Mouse (Mus musculus) hematopoietic stem cell, adult 5-6 weeks (primary cell): ENCODE data around the gene Meaf6. TPM values are rescaled to one million over a fixed set of nuclear protein-coding genes. Genes with fewer than 3 reads are reported as not detected.
A peak's percentile ranks its signal among the peaks of the same experiment; 100 is the strongest.

ENCODE experiments used
- ATAC-seq, 2 experiments: fragments of 125-278 bp in 1 of 2; replicated peaks in 1 of 2; 2 replicates each; pipeline ENCODE4 v1.8.0; 2016 to 2017; ENCODE audit warnings: inconsistent platforms in 2 of 2, mild to moderate bottlenecking in 2 of 2, moderate number of reproducible peaks in 2 of 2, low read depth in 1 of 2, moderate TSS enrichment in 1 of 2; ENCODE audit not compliant: low FRiP score in 2 of 2, poor library complexity in 2 of 2, severe bottlenecking in 2 of 2, insufficient read depth in 1 of 2, low TSS enrichment in 1 of 2
- total RNA-seq: library from RNA; stranded (forward); fragments of 172-1452, 232-1000 nt; gene quantifications from 2 replicates; pipeline ENCODE4 v1.2.3, GENCODE M21; 2017

The Meaf6 gene
- 44.0 and 68.0 TPM in 2 replicates for total RNA-seq

GRCm38 (mm10) chr4:125084403-125085345 lies at the start of gene Meaf6:
Meaf6 (plus strand) TSS chr4:125085134.
- peak; percentile 74 to 81 for ATAC-seq

GRCm38 (mm10) chr4:125044454-125044853 lies 40.5 kb upstream of the Meaf6 start:
- ATAC-seq = no peak

DNA sequence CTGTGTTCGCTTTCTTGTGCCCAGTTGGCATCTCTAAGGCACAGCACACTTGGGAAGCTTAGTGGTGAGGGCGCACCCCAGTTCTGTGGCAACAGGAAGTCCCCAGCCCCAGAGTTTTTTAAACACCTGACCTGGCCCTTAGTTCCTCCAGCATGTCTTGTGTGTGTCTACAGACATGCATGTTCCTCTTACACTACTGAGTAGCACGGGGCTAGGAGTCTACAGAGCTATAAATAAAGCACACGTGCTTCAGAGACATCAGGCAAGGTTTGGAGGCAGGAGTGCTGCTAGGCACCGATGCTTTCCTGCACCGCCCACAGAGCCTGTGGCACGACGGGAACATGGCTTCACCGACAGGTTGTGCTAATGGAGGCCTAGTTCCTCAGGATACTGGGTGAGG lies 29.5 kb upstream of the Meaf6 start:
- peak; percentile 29 to 70 for ATAC-seq

- no peak for ATAC-seq
These were observed 28.5 kb upstream of the Meaf6 start for GRCm38 (mm10) chr4:125056476-125056875.

GRCm38 (mm10) chr4:125057273-125057672 lies 27.7 kb upstream of the Meaf6 start:
- no peak for ATAC-seq

GRCm38 (mm10) chr4:125058033-125058432 lies 26.9 kb upstream of the Meaf6 start:
- ATAC-seq = no peak

DNA sequence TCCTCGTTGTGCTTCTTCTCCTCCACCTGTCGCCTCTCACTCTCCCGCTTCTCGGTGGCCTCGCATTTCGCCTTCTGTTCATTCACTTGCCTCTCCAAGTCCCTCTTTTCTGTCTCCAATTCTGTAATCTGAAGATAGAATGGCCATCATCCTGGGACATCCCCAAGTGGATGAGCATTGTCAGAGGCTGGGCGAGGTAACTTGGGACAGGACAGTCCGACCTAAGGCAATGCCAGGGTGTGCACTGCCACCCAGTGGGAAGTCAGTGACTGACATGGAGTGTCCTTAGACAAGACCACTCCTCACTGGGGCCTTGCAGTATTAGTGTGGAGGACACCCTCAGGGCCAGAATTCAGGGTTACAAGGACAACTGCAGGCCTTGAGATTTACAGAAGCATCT lies 25.9 kb upstream of the Meaf6 start:
- peak; percentile 73 to 77; a peak in 3 of 4 replicates for ATAC-seq

DNA sequence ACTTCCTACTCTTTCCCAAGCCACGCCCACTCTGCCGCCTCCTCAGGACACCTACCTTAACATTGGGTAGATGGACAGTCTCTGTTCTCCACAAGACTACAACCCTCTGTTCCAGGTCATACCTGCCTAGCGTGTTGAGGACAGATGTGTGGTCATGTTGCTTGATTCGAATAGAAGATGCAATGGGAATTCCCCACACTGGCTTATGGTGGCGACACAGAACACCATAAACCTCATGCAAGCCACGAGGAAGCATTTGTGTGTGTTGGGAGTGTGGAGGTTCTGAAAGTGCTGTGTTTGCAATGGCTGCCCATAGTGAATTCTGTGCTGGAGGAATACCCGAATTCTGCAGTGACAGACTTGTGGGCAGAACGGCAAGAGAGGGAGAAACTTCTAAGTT lies 21.1 kb upstream of the Meaf6 start:
- no peak for ATAC-seq

DNA sequence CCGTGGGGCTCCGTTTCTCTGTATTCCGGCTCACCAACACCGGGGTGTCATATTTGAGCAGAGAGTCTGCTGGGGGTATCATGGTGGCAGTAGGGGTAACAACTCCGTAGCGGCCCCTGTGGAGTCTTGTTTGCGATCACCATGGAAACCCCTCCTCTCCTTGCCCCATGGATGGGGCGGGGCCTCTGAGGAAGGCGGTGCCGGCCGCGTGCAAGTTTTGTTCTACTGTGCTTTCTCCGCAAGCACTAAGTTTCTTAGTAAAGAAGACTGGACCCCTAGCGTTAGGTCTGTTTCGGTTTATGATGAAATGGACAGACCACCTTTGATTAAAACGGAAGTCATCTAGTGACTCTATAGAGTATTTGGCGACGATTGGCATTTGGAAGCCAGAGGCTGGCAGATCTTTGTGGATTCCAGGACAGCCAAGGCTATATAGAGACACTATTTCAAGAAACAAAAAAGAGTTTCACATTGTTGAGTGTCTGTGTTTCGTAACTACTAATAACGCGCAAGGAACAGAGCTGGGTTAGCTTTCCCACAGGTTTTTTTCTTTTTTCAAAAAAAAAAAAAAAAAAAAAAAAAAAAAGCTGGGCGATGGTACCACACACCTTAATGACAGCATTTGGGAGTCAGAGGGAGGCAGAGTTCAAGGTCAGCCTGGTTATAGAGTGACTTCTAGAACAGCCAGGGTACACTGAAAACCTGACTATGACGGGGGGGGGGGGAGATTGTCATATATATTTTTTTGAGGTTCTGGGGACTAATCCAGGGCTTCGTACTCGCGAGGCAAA lies 19.2 kb upstream of the Meaf6 start, which contains the start of gene Dnali1:
Gene Dnali1, minus strand, starts transcription at position 187 of the 791 bp plus-strand sequence.
- peak; percentile 76 to 80 for ATAC-seq

GRCm38 (mm10) chr4:125066490-125067370 lies 18.2 kb upstream of the Meaf6 start, which contains the start of gene Snip1:
Snip1 (plus strand) TSS chr4:125066672.
- ATAC-seq = peak; percentile 84 to 93

DNA sequence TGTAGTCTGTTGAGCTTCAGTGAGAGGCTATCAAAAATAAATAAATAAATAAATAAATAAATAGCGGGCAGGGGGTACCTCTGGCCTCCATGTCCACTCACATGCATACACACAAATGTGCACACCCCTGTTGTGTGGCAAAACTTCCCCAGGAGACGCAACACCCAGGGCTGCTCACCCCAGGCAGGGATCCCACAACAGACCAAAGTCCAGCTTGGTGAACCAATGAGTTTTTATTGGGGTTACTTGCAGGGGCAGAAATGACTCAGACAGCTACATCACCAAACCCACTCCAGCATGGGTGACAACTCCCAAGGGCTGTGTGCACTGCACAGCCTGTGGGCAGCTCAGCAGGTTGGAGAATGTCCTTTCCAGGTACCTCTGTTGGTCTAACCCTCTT lies 7.2 kb upstream of the Meaf6 start:
- ATAC-seq = no peak

GRCm38 (mm10) chr4:125078698-125079097 lies 6.2 kb upstream of the Meaf6 start:
- ATAC-seq = no peak

DNA sequence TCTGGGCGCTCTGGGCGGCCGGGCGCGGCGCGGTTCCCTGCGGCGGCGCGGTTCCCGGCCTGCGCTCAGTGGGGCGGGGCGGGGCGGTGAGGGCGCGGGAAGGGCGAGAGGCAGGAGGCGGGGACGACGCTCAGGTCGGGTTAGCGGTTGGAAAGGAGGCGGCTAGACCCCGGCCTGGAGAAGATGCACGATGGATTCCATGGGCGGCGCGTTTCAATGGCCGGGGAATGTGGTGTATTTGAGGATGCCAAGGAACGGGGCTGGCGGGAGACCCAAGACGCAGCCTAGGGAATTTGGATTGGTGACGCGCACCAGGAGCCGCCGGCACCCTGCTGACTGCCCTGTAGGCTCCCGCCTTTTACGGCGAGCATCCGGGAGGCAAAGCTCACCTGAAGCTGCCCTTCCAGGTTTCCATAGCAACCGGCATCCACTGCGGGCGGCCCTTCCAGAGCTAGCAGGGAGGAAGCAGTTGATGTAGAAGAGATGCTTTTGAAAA lies 460 bp downstream of the Meaf6 start:
- ATAC-seq = peak; percentile 83 to 84

- no peak for ATAC-seq
These were observed 8.1 kb downstream of the Meaf6 start for GRCm38 (mm10) chr4:125093031-125093430.

GRCm38 (mm10) chr4:125096066-125096465 lies 11.1 kb downstream of the Meaf6 start:
- ATAC-seq = no peak

GRCm38 (mm10) chr4:125097412-125097811 lies 12.5 kb downstream of the Meaf6 start:
- no peak for ATAC-seq

- ATAC-seq = peak; percentile 30 to 79; a peak in 2 of 4 replicates
These were observed 14.5 kb downstream of the Meaf6 start for GRCm38 (mm10) chr4:125099458-125099857.
